Mouse (Mus musculus) ES-E14 (cell line): ENCODE data around the gene Rab4a.

Experiments used
- HCFC1 ChIP-seq: IDR thresholded peaks from 2 replicates; pipeline ENCODE4 v1.6.1; 2012; ENCODE audit warnings: low read length, inconsistent platforms, borderline replicate concordance; ENCODE audit not compliant: insufficient read depth
- MAFK ChIP-seq: IDR thresholded peaks from 2 replicates; pipeline ENCODE4 v1.6.1; 2014; ENCODE audit warnings: mild to moderate bottlenecking, low read depth, low read length, inconsistent platforms; ENCODE audit not compliant: insufficient read depth
- ZC3H11A ChIP-seq: IDR thresholded peaks from 2 replicates; pipeline ENCODE4 v1.6.1; 2012; ENCODE audit warnings: low read depth, mild to moderate bottlenecking, inconsistent platforms, low read length, borderline replicate concordance
- ZNF384 ChIP-seq: IDR thresholded peaks from 2 replicates; pipeline ENCODE4 v1.6.1; 2012; ENCODE audit warnings: low read depth, low read length, inconsistent platforms

DNA sequence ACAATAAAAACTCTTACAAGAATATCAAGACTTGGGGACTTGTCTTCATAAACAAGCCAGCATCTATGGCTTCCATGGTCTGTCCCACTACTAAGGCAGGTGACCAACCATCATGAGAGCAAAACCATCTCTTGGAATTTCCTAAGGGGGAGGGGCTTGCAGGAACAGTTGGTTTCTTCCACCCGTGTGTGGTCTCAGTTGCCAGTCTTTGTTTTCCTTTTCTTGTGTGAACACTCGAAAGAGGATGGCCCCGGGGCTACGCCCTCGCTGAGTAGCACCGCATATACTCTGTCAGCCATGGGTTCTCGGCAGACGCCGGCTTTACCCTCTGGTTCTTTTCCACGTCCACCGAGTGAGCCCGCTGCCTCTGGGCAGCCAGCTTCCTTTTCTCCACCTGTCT lies 36.3 kb downstream of the Rab4a start:
- TF ChIP-seq ZNF384, result no peak
- TF ChIP-seq MAFK, result no peak
- no peak for TF ChIP-seq HCFC1
- TF ChIP-seq ZC3H11A, result no peak
